Mouse (Mus musculus) retina, postnatal 1 day (tissue): ENCODE measurements at regions not wholly inside any gene's neighbourhood (a gene's known extent, or its start where the extent isn't known, plus 50 kb on each side); places are given as distances from the start of the nearest gene placed in this dataset.
A peak's percentile ranks its signal among the peaks of the same experiment; 100 is the strongest.

Experiments used
- DNase-seq: peaks from one replicate; pipeline ENCODE4 v3.0.0-alpha.2; 2012

DNA sequence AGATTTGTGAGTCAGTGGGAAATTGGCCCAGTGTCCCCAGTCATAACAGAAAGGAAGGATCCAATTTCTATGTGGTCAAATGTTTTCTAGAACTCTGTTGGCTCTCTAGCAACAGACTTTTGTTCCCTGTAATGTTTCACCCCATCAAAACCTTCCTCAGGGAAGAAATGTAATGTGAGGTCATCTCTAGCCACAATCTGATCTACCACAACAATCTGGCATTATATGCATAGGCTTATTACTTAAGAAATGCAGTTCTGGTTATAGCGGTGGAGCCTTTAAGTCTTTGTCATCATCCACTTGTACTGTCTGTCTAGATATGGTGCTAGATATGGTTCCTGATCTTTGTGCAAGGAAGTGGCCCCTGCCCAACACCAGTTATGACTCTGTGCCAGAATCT, 178.4 kb upstream of the Pdzrn3 start:
- no peak for DNase-seq

DNA sequence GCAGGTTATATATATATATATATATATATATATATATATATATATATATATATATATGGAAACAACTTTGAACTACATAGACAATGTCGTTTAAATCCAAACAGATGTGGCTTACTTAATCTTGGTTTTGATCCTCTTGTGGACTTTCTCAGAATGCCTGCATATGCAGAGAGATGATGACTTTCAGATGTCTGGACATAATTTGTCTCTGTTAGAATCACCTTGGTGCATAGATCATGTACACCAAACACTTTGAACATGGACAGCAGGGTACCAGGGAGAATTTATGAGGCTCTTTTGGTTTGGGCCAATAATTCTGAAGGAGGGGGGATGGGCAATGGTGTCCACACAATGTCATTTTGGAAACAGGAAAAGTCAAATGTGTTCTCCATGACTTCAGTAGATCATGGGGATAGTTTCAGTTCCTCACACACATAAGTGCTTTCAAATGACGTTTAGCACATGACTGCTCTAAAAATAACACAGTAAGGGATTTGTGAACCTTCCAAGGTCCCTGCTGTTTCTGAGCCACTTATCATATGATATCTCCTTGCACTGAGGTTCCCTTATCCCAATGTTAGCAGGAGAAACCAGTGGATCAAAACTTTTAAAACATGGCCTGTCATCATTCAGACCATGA, 177.4 kb upstream of the Pdzrn3 start:
- DNase-seq: no peak

DNA sequence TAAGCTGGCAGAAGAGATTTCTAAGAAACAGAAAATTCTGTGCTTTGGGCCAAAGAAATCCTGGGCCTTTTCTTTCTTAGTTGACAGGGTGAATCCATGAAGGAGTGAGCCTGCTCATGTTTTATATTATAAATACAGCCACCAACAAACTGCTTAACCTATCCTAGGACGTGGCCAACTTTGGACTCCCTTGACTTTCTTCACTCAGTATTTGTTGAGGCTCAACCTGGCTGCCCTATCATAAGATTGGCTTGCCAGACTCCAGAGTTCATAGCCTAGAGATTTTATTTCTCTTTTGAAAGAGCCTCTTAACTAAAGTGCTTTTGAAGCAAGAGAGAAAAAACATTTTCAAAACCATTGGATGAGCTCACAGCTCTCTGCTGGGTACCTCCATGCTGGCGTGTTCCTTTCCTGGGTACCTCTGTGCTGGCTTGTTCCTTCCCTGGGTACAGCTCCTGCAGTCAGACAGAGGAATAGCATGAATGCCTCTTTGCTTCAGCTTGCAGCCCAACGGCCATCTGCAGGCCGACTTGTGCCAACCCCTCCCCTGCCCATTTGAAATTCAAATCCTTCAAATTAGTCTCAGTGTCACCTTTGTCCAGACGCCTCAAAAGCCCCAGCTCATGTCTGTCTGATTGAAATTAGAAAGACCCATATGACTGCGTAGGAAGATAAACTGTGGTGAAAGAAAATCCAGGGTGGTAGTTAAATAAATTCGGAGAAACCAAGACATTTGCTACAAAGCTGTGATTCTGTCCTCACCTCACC, 173.0 kb upstream of the Pdzrn3 start:
- peak; percentile 29 for DNase-seq

DNA sequence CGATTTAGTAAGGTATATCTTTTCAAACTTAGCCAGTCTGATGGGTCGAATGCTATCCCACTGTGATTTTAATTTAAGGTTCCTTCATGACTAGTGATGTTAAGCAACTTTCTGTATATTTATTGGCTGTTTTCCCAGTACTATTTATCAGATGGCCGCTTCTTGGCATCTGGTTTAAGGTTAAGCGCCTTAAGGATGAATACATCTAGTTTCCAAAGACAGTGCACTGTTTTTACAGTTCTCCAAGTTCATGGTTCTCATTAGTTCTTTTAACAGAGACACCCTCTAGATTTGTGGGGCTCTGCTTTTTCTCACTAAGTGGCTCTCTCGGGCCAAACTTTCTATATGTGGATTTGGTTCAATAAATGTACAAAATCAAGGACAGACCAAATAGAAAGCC, 159.9 kb upstream of the Pdzrn3 start:
- no peak for DNase-seq

DNA sequence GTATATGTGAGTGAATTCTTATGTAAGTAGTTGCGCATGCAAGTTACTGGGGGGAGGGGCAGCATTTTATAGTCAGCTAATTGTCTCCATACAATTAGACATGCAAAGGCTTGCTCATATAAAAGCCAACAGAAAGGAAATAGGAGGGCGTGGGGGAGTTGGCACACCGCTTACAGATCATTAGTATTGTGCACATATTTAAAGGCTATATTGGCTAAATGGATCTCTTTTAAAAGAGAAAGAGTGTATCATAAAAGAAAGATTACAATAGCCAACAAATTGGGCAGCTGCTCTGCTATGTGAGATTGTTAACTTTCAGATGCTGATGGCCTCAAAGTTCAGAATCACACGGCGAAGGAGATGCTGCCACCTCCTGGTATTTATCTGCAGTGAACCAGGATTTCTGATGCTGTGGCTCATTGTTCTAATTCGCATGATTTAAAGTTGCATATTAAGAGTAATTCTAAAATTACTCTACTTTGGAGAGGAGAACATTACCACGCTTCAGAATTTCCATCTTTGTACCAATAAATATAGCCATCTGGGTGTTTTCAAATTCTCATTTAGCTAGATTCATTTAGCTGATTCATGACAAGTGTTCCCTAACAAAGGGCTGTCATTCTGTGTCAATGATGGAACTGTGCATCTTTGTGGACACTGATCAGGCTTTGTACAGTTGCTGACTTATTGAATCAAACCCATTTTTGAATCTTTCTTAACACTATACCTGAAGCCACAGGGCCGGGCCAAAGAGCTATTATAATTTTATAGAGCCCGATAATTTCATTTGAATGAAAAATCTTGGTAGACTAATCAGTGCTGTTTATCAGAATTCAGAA, 156.7 kb upstream of the Pdzrn3 start:
- DNase-seq: peak; percentile 76

DNA sequence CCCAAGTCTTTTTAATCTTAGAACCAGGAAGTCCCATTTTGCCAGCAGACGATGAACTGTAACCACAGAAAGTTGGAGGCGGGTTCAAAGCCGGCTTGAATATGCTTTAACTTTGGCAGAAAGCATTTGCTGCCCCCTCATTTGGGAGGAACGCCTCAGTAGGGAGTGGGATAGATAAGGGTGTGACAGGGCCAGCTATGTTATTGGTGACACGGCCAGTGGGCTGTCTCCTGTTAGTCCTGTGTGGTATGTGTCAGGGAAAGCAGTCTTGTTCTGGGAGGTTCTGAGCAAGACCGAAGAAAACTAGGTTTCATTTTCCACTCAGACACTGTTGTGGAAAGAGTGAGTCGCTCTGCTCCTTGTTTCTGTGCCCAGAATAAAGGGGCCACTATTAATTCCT, 154.7 kb upstream of the Pdzrn3 start:
- DNase-seq: no peak

DNA sequence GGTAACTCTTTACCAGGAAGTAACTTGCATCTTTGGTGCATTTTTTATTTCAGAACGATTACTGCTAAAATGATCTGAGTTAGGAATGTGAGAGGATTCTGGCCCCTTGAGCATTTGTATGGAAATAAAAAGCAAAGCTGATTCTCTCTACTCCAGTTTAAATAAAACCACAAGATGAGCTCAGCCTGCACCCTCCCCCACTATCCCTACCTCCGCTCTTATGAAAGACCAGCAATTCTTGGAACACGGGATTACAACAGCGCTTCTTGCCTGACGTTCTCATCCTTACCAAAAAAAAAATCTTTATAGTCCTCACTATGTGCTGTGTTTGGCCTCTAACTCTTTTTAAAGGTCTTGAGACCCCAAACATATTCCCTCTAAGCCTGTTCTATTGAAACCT, 154.2 kb upstream of the Pdzrn3 start:
- DNase-seq: no peak

DNA sequence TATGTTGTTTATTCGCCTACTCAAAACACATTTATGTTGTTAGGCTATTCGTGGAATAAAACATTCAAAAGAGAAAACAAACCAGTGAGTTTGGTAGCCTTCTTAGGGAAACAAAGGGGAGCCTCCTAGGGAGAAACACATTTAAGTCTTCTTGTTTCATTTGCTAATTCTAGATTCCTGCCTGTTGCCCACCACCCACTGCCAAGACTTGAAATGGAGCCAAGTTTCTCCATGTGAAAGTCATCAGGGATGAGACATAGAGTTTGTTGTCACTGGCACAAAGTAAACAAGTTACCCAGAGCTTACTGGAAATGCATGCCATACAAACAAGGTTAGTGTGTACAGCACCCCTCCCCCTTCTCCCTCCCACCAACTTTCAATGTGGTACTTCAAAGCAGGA, 147.4 kb upstream of the Pdzrn3 start:
- DNase-seq: no peak

DNA sequence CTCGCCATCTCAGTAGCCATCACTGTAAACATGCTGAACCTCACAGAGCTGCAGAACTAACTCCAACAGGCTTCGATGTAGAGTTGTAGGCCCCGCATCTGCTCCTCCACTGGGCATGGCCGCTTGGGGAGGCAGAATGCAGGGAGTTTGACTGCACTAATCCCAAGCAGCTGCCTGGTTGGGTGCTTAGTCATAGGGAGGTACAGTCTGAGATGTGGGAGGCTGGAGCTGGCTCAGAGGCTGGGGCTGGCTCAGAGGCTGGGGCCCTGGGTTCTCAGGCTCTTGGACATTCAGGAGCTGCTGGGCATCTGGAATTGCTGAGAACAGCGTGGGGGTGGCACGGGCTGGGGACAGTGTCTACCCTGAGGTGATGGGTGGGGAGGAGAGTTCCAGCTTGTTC, 143.6 kb upstream of the Pdzrn3 start:
- no peak for DNase-seq

DNA sequence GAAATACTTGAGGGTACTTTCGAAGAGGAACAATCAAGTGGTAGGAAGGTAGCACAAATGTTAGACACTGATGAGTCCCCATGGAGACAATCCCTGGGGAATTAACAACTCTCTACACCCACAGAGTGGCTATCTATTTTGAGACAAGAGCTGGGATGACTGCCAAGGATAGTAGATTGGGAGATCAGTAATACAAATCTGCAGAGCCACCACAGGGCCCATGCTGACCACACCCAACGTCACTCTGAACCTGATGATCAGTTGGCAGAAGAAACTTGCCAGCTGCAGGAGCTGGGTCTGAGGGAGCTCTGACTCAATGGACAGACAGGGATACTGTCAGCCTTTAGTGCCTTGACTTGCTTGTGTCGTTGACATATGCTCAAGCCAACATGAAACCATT, 143.1 kb upstream of the Pdzrn3 start:
- DNase-seq: no peak

DNA sequence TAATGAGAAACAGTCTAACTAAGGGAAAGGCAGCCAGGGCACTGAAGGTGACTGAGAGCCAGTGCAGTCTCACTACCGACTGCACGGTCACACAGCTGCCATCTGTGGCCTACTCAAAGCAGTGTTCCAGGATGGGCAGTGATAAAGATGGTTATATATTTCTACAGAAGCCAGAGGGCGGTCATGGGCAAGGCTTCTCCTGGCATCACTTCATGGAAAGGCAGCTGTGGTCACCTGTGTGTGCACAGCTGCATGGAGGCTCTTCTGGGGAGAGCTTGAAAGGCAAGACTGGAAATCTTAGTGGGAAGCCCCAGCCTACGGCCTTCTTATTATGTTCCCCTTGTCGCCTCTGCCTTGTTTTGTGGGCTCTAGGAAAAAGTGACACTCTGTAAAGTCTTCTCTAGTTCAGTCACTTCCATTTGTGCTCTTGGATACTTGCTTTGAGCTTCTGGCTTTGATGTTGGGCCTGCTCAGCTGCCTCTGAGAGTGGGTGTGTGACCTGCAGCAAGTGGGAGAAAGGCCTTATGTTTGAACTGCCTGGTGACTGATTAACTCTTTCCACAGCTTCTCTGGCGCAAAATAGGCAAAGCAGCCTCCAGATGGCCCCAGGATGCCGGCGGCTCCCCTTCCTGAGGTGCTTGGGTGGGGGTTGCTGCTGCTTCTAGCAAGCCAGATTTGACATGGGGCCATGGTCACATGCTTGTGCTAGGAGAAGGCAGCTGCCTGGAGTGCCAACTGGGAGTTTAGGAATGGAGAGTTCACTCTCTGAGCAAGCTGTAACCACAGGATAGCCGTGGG, 141.4 kb upstream of the Pdzrn3 start:
- no peak for DNase-seq

DNA sequence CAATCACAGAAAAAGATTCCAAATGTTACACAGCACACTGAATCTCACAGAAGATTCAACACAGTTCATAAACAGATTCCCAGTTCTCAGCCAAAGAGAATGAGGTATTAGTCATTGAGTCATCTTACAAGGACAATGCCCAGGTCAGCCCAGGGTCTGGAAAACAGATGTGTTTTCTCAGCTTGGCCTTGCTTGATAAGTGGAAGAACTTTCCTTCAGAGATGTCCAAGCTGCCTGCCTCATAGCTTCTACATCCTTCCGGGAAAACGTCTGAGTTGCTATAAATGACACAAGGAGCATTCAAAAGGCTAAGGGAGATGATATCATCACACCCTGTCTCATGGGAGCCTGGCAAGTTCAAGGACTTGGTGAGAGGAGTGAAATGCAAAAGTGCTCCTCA, 139.9 kb upstream of the Pdzrn3 start:
- DNase-seq: no peak

DNA sequence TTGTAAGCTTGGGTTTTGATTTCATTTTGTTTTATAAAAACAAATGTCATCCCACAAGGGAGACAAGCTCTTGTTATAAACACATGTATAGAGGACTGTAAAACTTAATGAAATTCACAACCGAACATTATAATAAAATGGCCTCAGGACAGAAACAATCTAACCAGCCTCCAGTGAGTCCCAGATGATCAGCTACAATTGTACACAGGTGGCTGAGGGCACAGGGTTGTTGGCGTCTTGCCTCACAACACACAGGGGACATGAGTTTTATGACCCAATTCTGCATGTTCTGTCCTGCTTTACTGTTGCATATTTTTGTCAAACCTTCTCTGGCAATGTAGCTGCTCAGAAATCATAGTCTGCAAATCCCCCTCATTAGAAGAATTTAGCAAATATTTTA, 136.0 kb upstream of the Pdzrn3 start:
- DNase-seq: no peak

DNA sequence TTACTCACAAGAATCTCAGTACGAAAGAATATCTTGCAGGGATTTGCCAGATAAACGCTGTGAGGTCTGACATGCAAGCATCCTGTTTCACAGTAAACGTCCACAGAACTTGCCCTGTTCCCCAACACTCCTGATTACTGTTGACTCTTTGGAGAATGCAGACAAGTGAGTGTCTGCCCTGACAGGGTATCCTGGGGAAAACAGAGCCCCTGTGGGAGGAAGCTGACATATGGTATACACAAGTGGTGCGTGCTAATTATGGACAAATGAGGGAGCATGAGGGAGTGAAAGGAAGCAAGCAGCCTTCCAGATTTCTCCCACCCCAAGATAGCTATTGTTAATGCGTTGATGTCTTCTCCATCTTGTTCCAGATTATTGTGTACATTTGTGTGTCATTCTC, 124.5 kb upstream of the Pdzrn3 start:
- DNase-seq: no peak

DNA sequence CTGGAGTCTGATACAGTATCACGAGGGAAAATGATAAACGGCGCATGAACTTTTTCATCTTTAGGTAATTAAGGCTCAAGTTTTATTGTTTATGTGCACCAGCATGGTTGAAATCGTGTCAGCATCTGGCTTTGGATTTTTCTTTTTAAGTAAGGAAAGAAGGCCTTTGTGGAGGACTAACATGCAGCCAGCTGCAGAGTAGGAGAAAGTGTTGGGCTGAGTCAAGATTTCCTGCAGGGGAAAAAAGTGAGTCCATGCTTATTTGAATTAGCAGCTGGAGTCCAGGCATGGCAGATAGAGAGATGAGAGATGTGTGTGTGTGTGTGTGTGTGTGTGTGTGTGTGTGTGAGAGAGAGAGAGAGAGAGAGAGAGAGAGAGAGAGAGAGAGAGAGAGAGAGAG, 124.0 kb upstream of the Pdzrn3 start:
- no peak for DNase-seq

DNA sequence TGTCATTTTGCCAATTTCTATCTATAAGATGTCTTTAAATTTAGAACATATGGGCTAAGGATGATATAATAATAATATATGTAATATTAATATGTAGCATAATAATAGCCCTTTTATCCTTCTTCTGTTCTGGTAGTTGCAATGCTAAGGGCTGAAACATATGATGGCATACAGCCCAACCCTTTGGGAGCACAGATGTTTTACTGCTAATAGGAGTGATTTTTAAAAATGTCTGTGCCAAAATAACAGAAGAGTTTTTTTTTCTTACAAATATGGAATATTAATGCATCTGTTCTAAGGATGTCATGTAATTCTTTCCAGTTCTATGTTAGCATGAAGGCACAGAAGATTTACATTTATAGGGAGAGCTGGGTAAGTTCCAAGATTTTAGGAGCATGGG, 122.5 kb upstream of the Pdzrn3 start:
- DNase-seq: no peak

DNA sequence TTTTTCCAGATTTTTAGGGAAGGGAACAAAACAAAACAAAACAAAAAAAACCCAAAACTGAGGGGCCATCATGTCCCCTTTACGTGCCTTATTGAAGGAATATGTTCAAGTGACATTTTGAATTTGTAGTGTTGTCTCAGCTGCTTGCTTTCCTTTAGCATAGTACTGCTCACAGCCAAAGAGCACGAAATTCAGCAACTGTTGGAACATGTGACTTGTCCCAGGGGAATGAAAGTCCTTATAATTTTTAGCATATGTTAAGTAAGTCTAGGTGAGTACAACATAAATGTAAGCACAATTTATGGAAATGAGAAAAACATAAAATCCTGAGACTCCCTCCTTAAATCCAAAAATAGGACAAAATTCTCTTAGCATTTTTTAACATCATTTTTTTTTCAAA, 110.8 kb upstream of the Pdzrn3 start:
- DNase-seq: no peak

DNA sequence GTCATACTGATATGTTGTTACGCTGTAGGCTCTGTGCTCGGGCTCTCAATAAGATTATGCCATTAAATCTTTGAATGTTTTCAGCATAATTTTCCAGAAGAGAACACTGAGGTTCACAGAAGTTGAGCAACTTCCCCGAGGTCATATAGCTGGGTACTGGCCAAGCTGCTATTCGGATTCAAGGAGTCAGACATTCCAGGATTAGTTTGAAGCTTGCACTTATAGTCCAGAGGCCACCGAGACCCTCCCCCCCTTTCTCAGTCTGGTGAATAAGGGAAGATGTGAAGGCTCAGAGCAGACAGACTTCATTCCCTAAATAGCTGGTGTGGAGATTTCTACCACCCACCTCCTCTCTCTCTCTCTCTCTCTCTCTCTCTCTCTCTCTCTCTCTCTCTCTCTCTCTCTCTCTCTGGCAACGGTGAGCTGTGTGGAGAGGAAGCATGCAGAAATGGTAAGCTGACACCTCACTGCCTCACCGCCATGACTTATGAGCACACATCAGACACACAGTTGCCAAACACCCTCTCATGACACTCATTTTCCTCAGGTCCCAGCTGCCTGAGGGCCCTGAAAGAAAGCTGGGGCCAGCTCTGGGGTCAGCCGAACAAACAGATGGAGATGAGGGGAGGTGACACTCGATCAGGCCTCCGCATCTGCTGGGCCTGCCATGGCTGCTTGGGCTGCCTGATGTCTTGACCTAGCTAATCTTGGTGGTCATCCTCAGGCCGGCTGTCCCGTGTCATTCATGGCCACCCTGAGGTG, 107.0 kb upstream of the Pdzrn3 start:
- peak; percentile 20 for DNase-seq

DNA sequence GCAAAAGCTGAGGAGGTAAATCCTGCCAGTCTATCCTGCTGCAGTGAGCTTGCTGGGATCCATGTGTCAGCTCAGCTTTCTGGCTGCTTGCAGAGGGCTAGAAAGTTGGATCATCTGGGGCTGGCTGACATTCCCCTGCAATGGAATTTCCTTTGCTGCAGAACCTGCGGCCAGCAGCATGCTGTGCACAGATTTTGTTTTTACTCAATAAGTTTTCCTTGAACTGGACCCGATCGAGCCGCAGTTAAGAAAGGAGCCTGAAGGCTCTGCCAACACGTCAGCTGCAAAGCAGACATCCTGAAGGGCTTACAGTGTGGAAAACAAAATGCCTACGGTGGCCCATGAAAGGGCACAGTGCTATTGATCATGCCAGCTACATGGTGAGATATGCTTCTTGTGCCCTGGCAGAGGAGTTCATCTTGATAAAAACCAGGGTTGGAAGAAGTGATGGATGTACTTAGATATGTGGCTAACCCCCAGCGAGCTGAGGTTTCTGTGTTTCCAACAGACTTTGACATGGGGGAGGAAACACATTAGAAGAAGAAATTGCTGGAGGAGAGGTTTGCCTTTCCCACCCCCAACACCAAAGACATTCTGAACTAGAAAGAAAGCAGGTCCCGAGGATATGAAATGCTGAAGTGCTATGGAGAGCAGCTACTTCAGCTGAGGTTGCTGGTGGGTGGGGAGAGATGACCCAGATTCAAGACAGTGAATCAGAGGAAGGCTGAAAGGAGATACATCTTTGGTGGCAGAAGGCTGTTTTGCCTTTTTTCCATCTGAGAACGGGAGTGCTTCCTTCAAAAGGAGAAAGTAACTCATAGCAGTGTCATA, 105.2 kb upstream of the Pdzrn3 start:
- DNase-seq: peak; percentile 15

DNA sequence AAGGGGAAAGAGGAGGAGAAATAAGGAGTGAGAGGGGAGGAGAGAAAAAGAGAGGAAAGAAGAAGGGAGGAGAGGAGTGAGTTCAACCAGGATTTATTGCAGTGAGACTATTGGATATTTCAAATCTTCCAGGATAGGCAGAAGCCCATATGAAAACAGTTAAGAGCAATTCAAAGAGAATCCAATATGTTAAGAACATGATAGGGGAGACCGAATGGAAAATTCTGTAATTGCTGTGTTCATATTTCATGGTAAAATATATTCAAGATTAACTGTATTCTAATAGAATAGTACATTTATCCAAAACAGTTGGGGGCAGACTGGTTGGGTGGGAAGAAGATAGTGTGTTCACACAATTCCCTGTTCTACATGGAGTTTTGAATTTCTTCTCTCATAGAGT, 96.3 kb upstream of the Pdzrn3 start:
- DNase-seq: no peak

DNA sequence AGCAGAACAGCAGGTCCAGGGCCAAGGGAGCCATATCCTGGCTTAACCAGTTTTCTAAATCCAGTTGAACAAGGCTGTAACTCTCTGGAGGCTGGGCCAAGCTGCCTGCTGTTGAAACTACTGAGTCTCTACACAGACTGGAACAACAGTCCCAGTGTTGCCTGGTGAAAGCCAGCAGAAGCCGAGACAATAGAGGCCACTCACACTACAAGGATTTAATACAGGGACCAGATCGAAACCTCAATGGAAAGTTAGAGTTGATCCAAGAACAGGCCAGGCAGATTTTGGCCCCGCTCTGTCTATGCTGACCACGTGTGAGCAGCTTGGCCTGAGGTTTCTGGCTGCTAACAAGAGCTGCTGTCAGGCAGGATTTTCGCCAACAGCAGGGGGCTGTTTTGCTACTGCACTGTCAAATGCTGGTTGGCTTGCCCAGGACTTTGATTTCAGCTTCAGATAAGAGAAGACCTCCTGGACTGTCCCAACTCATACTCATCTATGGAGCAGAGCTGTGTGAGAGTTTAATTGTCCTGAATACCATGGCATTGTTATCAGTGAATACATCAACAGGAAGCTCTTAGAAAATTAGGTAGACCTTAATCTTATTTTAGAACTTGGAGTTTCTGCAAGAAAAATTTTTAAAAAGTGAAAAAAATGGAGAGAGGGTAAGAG, 95.7 kb upstream of the Pdzrn3 start:
- peak; percentile 86 for DNase-seq
